Mouse (Mus musculus): Measurements from ENCODE around the gene Ly6g5c.

DNA sequence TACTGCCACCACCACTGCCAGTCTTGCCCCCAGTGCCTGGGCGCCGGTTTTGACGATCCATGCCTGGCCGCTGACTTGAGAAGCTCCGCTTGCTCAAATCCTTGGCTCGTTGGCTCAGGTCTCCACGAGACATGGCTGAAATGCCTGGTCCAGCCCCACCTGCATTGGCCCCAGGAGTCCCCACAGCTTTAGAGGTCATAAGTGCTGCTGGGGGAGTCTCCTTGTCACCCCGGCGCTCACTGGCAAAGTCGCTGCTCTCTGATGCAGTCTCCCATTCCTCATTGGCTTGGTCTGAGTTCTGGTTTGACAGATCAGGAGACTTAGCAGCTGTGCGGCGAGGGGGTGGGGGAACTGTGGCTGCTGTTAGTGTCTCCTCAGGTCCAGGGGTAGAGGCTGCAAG lies 47.4 kb downstream of the Ly6g5c start:
- TF ChIP-seq CTCF (IDR thresholded peaks at IDR 0.05) (no peak), EP300 (IDR thresholded peaks at IDR 0.05; ENCODE audit: insufficient read depth, low read depth, low read length) (no peak), POLR2A (IDR thresholded peaks at IDR 0.05; ENCODE audit: insufficient read depth, low read depth, low read length) (no peak)

All from heart, adult 2 months (tissue).